Mouse (Mus musculus): Measurements from ENCODE around the gene Lhfpl4. TPM values are rescaled to one million over a fixed set of nuclear protein-coding genes. Genes with fewer than 3 reads are reported as not detected.

Lhfpl4 gene
- total and polyA plus RNA-seq, 3 experiments = 3.2 to 8.9 (median 7.1) TPM

GRCm38 (mm10) chr6:113170651-113171050 lies 24.5 kb downstream of the Lhfpl4 start:
- in situ Hi-C loops (cut with MboI; ENCODE audit: low pct_ligation_motif_present, low pct_unique_long_range_greater_than_20kb, low sequenced_read_pairs) (loop anchor here (5.0 kb wide), 2 partner anchors 67 to 132 kb away; partner anchors contain the start of gene Mtmr14), dilution Hi-C loops (cut with MboI; ENCODE audit: extremely low pct_ligation_motif_present, extremely low pct_unique_long_range_greater_than_20kb, low sequenced_read_pairs) (no loop called here)
- no peaks in the 10 kb centered on the region for H3K27me3 ChIP-seq (replicated peaks)
- no peak overlapping the region for H3K4me2 ChIP-seq (ENCODE audit: insufficient read depth, low read depth, poor library complexity, severe bottlenecking)
- no peak overlapping the region for H3K27ac ChIP-seq (ENCODE audit: insufficient read depth, low read depth)
- H3K4me1 ChIP-seq (ENCODE audit: control insufficient read depth in 1 of 2, insufficient read depth in 2 of 2) = peaks cover 15 to 17% of the 10 kb centered on the region in 2 experiments
- no peak for DNase-seq (ENCODE audit: extremely low read depth)
- H3K79me2 ChIP-seq (replicated peaks; ENCODE audit: control insufficient read depth, extremely low read depth, insufficient read depth, poor library complexity, severe bottlenecking) = no peaks in the 10 kb centered on the region
- no peaks in the 10 kb centered on the region for H3K9me3 ChIP-seq (replicated peaks; ENCODE audit: low read length)
- H3K9ac ChIP-seq (ENCODE audit: insufficient read depth, low read depth) = no peak overlapping the region
- TF ChIP-seq E2F4 (IDR thresholded peaks at IDR 0.05; ENCODE audit: insufficient replicate concordance, low read depth, low read length) = no peak
- TF ChIP-seq ETS1 (conservative IDR thresholded peaks at IDR 0.05; ENCODE audit: low read depth, low read length) = no peak
- no peak for TF ChIP-seq MEF2A (IDR thresholded peaks at IDR 0.05; ENCODE audit: borderline replicate concordance, low read depth, low read length)
- no peak for TF ChIP-seq POLR2AphosphoS2 (IDR thresholded peaks at IDR 0.05; ENCODE audit: low read depth, low read length)
- no peak for TF ChIP-seq IRF4 (IDR thresholded peaks at IDR 0.05; ENCODE audit: low read depth, low read length)
- no peak for TF ChIP-seq NRF1 (IDR thresholded peaks at IDR 0.05; ENCODE audit: low read depth, low read length)
- TF ChIP-seq JUND (conservative IDR thresholded peaks at IDR 0.05; ENCODE audit: low read depth, low read length) = no peak
- TF ChIP-seq BHLHE40 (IDR thresholded peaks at IDR 0.05; ENCODE audit: low read depth, low read length) = no peak
- TF ChIP-seq HCFC1 (IDR thresholded peaks at IDR 0.05; ENCODE audit: low read depth, low read length) = no peak
- no peak for TF ChIP-seq NELFE (IDR thresholded peaks at IDR 0.05; ENCODE audit: low read depth, low read length)
- no peak for TF ChIP-seq JUN (IDR thresholded peaks at IDR 0.05; ENCODE audit: insufficient read depth, low read depth, low read length)
- no peak for TF ChIP-seq ZNF384 (IDR thresholded peaks at IDR 0.05; ENCODE audit: low read depth, low read length)
- no peak overlapping the region for H3K4me3 ChIP-seq (replicated peaks in 1 of 3; ENCODE audit: low read depth in 2 of 3, low read length in 2 of 3, poor library complexity in 1 of 3)
- H3K36me3 ChIP-seq (replicated peaks in 1 of 2; ENCODE audit: control insufficient read depth in 1 of 2, insufficient read depth in 1 of 2, low read length in 1 of 2) = peaks cover 0 to 19% of the 10 kb centered on the region in 2 experiments

- Histone ChIP-seq H3K4me2 (ENCODE audit: insufficient read depth, low read depth, poor library complexity, severe bottlenecking) (no peak overlapping the region), H3K27ac (ENCODE audit: insufficient read depth, low read depth) (no peak overlapping the region), H3K4me3 (replicated peaks in 1 of 3; ENCODE audit: low read depth in 2 of 3, low read length in 2 of 3, poor library complexity in 1 of 3) (no peak overlapping the region), H3K27me3 (replicated peaks) (no peaks in the 10 kb centered on the region), H3K9me3 (replicated peaks; ENCODE audit: low read length) (no peaks in the 10 kb centered on the region), H3K79me2 (replicated peaks; ENCODE audit: control insufficient read depth, extremely low read depth, insufficient read depth, poor library complexity, severe bottlenecking) (no peaks in the 10 kb centered on the region), H3K36me3 (replicated peaks in 1 of 2; ENCODE audit: control insufficient read depth in 1 of 2, insufficient read depth in 1 of 2, low read length in 1 of 2) (peaks cover 0 to 17% of the 10 kb centered on the region in 2 experiments), H3K4me1 (ENCODE audit: control insufficient read depth in 1 of 2, insufficient read depth in 2 of 2) (peaks cover 15 to 17% of the 10 kb centered on the region in 2 experiments), H3K9ac (ENCODE audit: insufficient read depth, low read depth) (no peak overlapping the region)
- TF ChIP-seq MAZ (IDR thresholded peaks at IDR 0.05; ENCODE audit: low read depth, low read length) = no peak
- no peak for TF ChIP-seq CHD2 (IDR thresholded peaks at IDR 0.05; ENCODE audit: low read length)
- TF ChIP-seq KAT2A (IDR thresholded peaks at IDR 0.05; ENCODE audit: insufficient replicate concordance, low read length) = no peak
- in situ Hi-C loops (cut with MboI; ENCODE audit: low pct_ligation_motif_present, low pct_unique_long_range_greater_than_20kb, low sequenced_read_pairs) = loop anchor here (5.0 kb wide), 2 partner anchors 67 to 132 kb away; partner anchors contain the start of gene Mtmr14
- DNase-seq (ENCODE audit: extremely low read depth) = no peak
- dilution Hi-C loops (cut with MboI; ENCODE audit: extremely low pct_ligation_motif_present, extremely low pct_unique_long_range_greater_than_20kb, low sequenced_read_pairs) = no loop called here
Measured at GRCm38 (mm10) chr6:113169852-113170251, 25.3 kb downstream of the Lhfpl4 start.

All from CH12.LX (cell line).